Mouse (Mus musculus) natural killer cell, adult 2 months (primary cell): ENCODE data around the gene Nuf2.

ENCODE experiments used
- DNase-seq, 2 experiments: peaks; one replicate each; pipeline ENCODE4 v3.0.0; 2022; ENCODE audit warnings: low spot score in 2 of 2

The Nuf2 gene

DNA sequence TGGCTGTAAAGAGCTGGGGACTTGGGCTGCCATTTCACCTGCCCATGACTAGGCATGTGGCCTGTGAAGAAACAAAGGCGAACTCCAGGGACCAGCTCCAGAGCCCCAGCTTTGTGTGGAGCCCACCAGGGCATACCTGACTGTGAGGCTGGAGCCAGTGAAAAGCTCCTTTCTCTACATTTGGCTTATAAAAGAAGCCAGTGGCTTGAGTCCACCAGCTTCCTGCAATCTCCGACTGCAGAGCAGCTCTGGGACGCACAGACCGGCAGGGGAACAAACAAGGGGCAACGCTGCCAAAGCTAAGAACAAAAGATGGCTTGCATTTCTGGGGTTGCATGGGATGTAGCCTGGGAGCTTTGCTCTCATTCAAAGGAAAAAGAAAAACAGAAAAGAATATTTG lies 63.5 kb downstream of the Nuf2 start:
- DNase-seq: no peak

DNA sequence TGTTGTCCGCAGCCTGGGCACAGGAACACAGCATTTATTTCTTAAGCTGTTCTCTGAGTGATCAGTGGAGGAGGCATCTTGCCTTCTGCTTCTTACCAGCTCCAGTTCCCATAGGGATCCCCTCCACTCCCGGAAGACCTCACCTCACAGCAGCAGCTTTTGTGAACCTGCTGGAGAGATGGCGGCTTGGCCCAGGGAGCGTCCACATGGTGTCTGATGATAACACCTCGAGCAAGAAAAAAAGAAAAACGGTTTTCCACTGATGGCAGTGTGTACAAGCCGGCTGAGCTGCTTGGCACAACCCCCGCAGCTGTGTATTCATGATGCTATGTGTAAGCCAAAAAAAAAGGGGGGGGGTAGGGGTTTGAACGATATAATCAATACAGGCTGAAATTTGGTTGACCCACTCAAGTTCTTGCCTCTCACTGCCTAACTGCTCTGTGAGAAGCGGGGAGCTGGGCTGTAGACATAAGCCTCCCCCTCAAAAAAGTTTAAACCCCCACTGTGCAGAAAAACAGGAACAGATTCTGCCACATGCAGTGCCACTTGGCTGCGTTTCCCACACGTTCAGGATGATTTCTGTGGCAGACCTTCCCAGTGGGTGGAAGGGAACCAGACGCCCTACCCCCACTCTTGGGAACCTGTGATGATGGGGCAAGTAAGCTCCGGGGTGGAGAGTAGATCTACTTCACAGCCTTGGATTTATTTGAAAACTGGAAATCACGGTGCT lies 68.7 kb downstream of the Nuf2 start:
- DNase-seq: no peak

- no peak for DNase-seq
Observed at GRCm38 (mm10) chr1:169459071-169459782, 72.0 kb downstream of the Nuf2 start.
